Comparison of ENCODE assay signal across 8 mouse cellular contexts in the genomic region with DNA sequence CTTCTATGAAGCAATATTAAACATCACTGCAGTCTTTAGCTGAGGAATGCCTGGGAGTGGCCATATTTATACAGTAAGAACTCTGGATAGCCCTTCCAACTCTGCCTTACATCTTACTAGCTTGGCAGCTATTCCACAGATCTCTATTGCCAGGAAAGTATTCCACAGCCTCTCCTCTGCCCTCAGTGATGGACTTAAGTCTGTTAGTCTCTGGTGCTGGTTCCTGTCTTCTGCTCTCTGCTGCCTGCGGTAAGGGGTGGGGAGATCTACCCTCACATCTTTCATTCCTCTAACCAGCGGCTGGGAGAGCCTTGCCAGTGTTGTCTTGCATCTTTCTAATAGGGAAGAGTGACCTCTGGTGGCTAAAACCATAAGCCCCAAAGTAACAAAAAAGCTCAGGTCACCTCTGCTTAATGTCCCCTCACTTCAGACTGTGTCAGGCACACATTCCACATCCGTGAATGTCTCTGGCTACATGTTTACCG. TPM values are rescaled to one million over a fixed set of nuclear protein-coding genes. Genes with fewer than 3 reads are reported as not detected.
A peak's percentile ranks its signal among the peaks of the same experiment; 100 is the strongest.
DNase-seq lines count a peak whose midpoint lies in the region; ATAC-seq and TF ChIP-seq lines count a peak whose summit lies in the region.

No protein-coding gene starts in this region.

- no peak overlapping the region for H3K4me3 ChIP-seq in cerebellum, adult 2 months (replicated peaks; ENCODE audit: insufficient read depth, low read depth, low read length)
- no peak overlapping the region for H3K4me3 ChIP-seq in gastrocnemius, adult 2 months
- H3K4me3 ChIP-seq in intestine, embryonic 14.5 days (ENCODE audit: low read depth, low read length) = no peak overlapping the region
- no peak overlapping the region for H3K4me3 ChIP-seq in midbrain, embryonic 11.5 days (ENCODE audit: low read depth, low read length)

- peak; percentile 68 for ATAC-seq in intestine, embryonic 14.5 days (replicated peaks; ENCODE audit: low FRiP score, low TSS enrichment, low read depth)
- ATAC-seq in midbrain, embryonic 11.5 days (ENCODE audit: low FRiP score) = peak; percentile 62; the same call in 1 of the 2 replicates

- no peaks in the 10 kb centered on the region for H3K9me3 ChIP-seq in intestine, embryonic 14.5 days (ENCODE audit: control insufficient read depth, low read length)
- no peaks in the 10 kb centered on the region for H3K9me3 ChIP-seq in midbrain, embryonic 11.5 days (ENCODE audit: control insufficient read depth, low read length)

- H3K4me2 ChIP-seq in intestine, embryonic 14.5 days (ENCODE audit: low read length) = no peak overlapping the region
- no peak overlapping the region for H3K4me2 ChIP-seq in midbrain, embryonic 11.5 days

- H3K4me1 ChIP-seq in cerebellum, adult 2 months (ENCODE audit: control insufficient read depth, insufficient read depth, low read length) = no peaks in the 10 kb centered on the region
- peaks cover 28% of the 10 kb centered on the region for H3K4me1 ChIP-seq in intestine, embryonic 14.5 days (replicated peaks; ENCODE audit: control insufficient read depth, insufficient read depth, low read length)
- H3K4me1 ChIP-seq in midbrain, embryonic 11.5 days (ENCODE audit: control insufficient read depth, insufficient read depth, low read length) = no peaks in the 10 kb centered on the region

- TF ChIP-seq POLR2A in cerebellum, adult 2 months (IDR thresholded peaks at IDR 0.05; ENCODE audit: borderline replicate concordance, insufficient read depth, low read length) = no peak

- H3K27ac ChIP-seq in cerebellum, adult 2 months (ENCODE audit: insufficient read depth, low read length) = no peak overlapping the region
- 0 out of 2 replicates have a peak overlapping the region, but pooled peaks have one; percentile 6 for H3K27ac ChIP-seq in gastrocnemius, adult 2 months
- H3K27ac ChIP-seq in intestine, embryonic 14.5 days (ENCODE audit: low read depth) = peak overlapping the region; percentile 67
- no peak overlapping the region for H3K27ac ChIP-seq in midbrain, embryonic 11.5 days (ENCODE audit: low read depth, low read length)

- H3K27me3 ChIP-seq in cerebellum, adult 2 months (ENCODE audit: control insufficient read depth, insufficient read depth, low read length) = no peaks in the 10 kb centered on the region
- H3K27me3 ChIP-seq in intestine, embryonic 14.5 days (replicated peaks; ENCODE audit: control insufficient read depth, insufficient read depth, low read length) = no peaks in the 10 kb centered on the region
- H3K27me3 ChIP-seq in midbrain, embryonic 11.5 days (ENCODE audit: control insufficient read depth, insufficient read depth, low read length) = no peaks in the 10 kb centered on the region

- no peaks in the 10 kb centered on the region for H3K36me3 ChIP-seq in intestine, embryonic 14.5 days (ENCODE audit: control insufficient read depth, insufficient read depth, low read length)
- H3K36me3 ChIP-seq in midbrain, embryonic 11.5 days (ENCODE audit: control insufficient read depth, insufficient read depth, low read length) = no peaks in the 10 kb centered on the region

- peak; percentile 69 for TF ChIP-seq CTCF in cerebellum, adult 2 months (IDR thresholded peaks at IDR 0.05; ENCODE audit: borderline replicate concordance, insufficient read depth, low read depth, low read length)
- peak; percentile 84 for TF ChIP-seq CTCF in gastrocnemius, adult 2 months (IDR thresholded peaks at IDR 0.05)

- H3K9ac ChIP-seq in intestine, embryonic 14.5 days (ENCODE audit: low read length) = no peak overlapping the region
- H3K9ac ChIP-seq in midbrain, embryonic 11.5 days (ENCODE audit: low read length) = no peak overlapping the region

- WGBS in cerebellum, adult 2 months = 25% methylated on average over 4 of the region's 4 CpGs
- 9% methylated on average over 4 of the region's 4 CpGs for WGBS in intestine, embryonic 14.5 days
- WGBS in midbrain, embryonic 11.5 days = 21% methylated on average over 4 of the region's 4 CpGs

- DNase-seq in urinary bladder, postnatal 25 days (ENCODE audit: low spot score) = peak; percentile 50
- DNase-seq in urinary bladder, postnatal 4 days (ENCODE audit: low spot score in 2 of 2) = no peak
- peak; percentile 56 to 63 for DNase-seq in cerebellum, adult 2 months
- DNase-seq in gastrocnemius, adult 2 months = peak; percentile 57
- peak; percentile 68 for DNase-seq in intestine, embryonic 14.5 days (ENCODE audit: low spot score)
- DNase-seq in left cerebral cortex, postnatal 14 days (ENCODE audit: low spot score in 2 of 2) = peak; percentile 54 to 59
- peak; percentile 89 for DNase-seq in midbrain, embryonic 11.5 days (ENCODE audit: low spot score, missing footprints)
- DNase-seq in thymus, postnatal 25 days = peak; percentile 36

- intact Hi-C loops in gastrocnemius, adult 2 months (cut with DNase I) = loop anchor here (2.0 to 5.0 kb wide), 5 partner anchors 46 to 431 kb away; a partner anchor contains a TSS
- intact Hi-C loops in left cerebral cortex, postnatal 14 days (cut with DNase I) = loop anchor here (10.0 kb wide), 1 partner anchor 428 kb away; no protein-coding TSS in a partner anchor

RNA-seq across cellular contexts. Expression of a gene that starts 46.6 kb away (rescaled TPM):
- 31.2 and 38.1 TPM in 2 replicates for polyA plus RNA-seq in cerebellum, adult 2 months (2012; rRNA removed)
- total RNA-seq in gastrocnemius, adult 2 months (2021) = 10 to 100 TPM; 25.5 to 42.7 TPM
- polyA plus RNA-seq in intestine, embryonic 14.5 days (2014; fragmentation: Nextera tagmentation; extraction: Ambion mirVana) = 9.1 and 10.8 TPM in 2 replicates
- total RNA-seq in left cerebral cortex, postnatal 14 days (2021) = 10 to 100 TPM; 15.5 to 17.3 TPM
- polyA plus RNA-seq in midbrain, embryonic 11.5 days (2014; fragmentation: Nextera tagmentation; extraction: Ambion mirVana) = 3.8 TPM in 2 replicates

Comparison
In these comparisons a context has a peak if more than half of its experiments do, and no peak if none do; other contexts are left out.
1. DNase-seq: peak in urinary bladder, postnatal 25 days (single experiment), cerebellum, adult 2 months (2 of 2), gastrocnemius, adult 2 months (single experiment), intestine, embryonic 14.5 days (single experiment), left cerebral cortex, postnatal 14 days (2 of 2), midbrain, embryonic 11.5 days (single experiment) and thymus, postnatal 25 days (single experiment); none in urinary bladder, postnatal 4 days (0 of 2).
2. H3K27ac ChIP-seq: peak in gastrocnemius, adult 2 months (single experiment) and intestine, embryonic 14.5 days (single experiment); none in cerebellum, adult 2 months (single experiment) and midbrain, embryonic 11.5 days (single experiment).